Mouse (Mus musculus): ENCODE data around the gene Hgd.

DNA sequence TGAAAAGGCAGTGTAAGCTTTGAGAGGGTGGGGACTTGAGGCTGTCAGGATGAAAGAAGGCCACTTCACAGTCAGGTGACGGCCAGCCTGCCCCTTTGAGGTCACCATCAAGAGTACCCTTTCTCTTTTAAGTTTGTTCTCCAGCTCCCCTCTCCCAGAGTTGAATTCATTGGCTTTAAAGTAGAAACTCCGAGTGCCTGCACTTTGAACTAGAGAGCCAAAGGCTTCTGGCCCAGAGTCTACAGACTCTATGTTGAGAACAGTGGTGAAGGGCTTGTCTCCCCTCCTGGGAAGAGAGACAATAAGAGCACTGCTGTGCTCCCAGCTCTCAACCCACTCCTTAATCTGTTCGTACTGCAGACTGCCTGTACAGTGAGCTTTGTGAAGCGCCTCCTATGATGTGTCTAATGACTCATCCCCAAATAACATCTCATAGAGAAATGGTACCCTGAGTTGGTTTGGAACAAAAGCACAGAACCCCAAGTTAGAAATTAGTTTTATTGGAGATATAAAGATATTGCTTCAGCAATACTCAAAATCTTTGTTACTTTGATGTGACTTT, 46.5 kb downstream of the Hgd start:
- no peak for TF ChIP-seq CTCF (IDR thresholded peaks at IDR 0.05; ENCODE audit: extremely low read depth, insufficient read length, insufficient replicate concordance, low read depth, low read length)
- TF ChIP-seq POLR2A (IDR thresholded peaks at IDR 0.05; ENCODE audit: low read depth, low read length) = no peak

Measured in small intestine, adult 2 months (tissue).